Mouse (Mus musculus): ENCODE measurements around the gene Btbd9. TPM values are rescaled to one million over a fixed set of nuclear protein-coding genes. Genes with fewer than 3 reads are reported as not detected.
"Not testable (repeated sequence)": the region's sequence is repeated elsewhere in the genome, so short reads cannot be mapped to it uniquely, and the experiment has no call there.

Btbd9 gene
- polyA plus RNA-seq, 1 experiment from 2014 or later: 51.9 TPM

- DNase-seq (ENCODE audit: low spot score): no peak
These were observed 60.9 kb downstream of the Btbd9 start for GRCm38 (mm10) chr17:30515401-30515800.

- no peak for DNase-seq (ENCODE audit: low spot score)
These were observed 63.3 kb downstream of the Btbd9 start for GRCm38 (mm10) chr17:30513034-30513433.

- DNase-seq (ENCODE audit: low spot score): no peak
These were observed 63.8 kb downstream of the Btbd9 start for GRCm38 (mm10) chr17:30512531-30512930.

GRCm38 (mm10) chr17:30512007-30512406, 64.3 kb downstream of the Btbd9 start:
- DNase-seq (ENCODE audit: low spot score): no peak

- DNase-seq (ENCODE audit: low spot score): no peak
These were observed 64.9 kb downstream of the Btbd9 start for GRCm38 (mm10) chr17:30511399-30511798.

GRCm38 (mm10) chr17:30510171-30510570, 66.1 kb downstream of the Btbd9 start:
- DNase-seq (ENCODE audit: low spot score): no peak

- DNase-seq (ENCODE audit: low spot score): no peak
These were observed 66.6 kb downstream of the Btbd9 start for GRCm38 (mm10) chr17:30509646-30510045.

- DNase-seq (ENCODE audit: low spot score): no peak
These were observed 68.4 kb downstream of the Btbd9 start for GRCm38 (mm10) chr17:30507636-30508576.

GRCm38 (mm10) chr17:30506916-30507315, 69.4 kb downstream of the Btbd9 start:
- DNase-seq (ENCODE audit: low spot score): no peak

- not testable (repeated sequence) for DNase-seq (ENCODE audit: low spot score)
These were observed 76.7 kb downstream of the Btbd9 start for GRCm38 (mm10) chr17:30499541-30499940.

- DNase-seq (ENCODE audit: low spot score): no peak
These were observed 77.5 kb downstream of the Btbd9 start for GRCm38 (mm10) chr17:30498779-30499178.

- no peak for DNase-seq (ENCODE audit: low spot score)
These were observed 77.9 kb downstream of the Btbd9 start for GRCm38 (mm10) chr17:30498376-30498719.

- DNase-seq (ENCODE audit: low spot score): no peak
These were observed 78.5 kb downstream of the Btbd9 start for GRCm38 (mm10) chr17:30497525-30498375.

- no peak for DNase-seq (ENCODE audit: low spot score)
These were observed 80.7 kb downstream of the Btbd9 start for GRCm38 (mm10) chr17:30495567-30495966.

- DNase-seq (ENCODE audit: low spot score): no peak
These were observed 81.1 kb downstream of the Btbd9 start for GRCm38 (mm10) chr17:30495154-30495553.

- DNase-seq (ENCODE audit: low spot score): no peak
These were observed 82.8 kb downstream of the Btbd9 start for GRCm38 (mm10) chr17:30493481-30493880.

- no peak for DNase-seq (ENCODE audit: low spot score)
These were observed 84.1 kb downstream of the Btbd9 start for GRCm38 (mm10) chr17:30492191-30492590.

- no peak for DNase-seq (ENCODE audit: low spot score)
These were observed 84.7 kb downstream of the Btbd9 start for GRCm38 (mm10) chr17:30491601-30492000.

GRCm38 (mm10) chr17:30490601-30491000, 85.7 kb downstream of the Btbd9 start:
- no peak for DNase-seq (ENCODE audit: low spot score)

GRCm38 (mm10) chr17:30490086-30490485, 86.2 kb downstream of the Btbd9 start:
- no peak for DNase-seq (ENCODE audit: low spot score)

GRCm38 (mm10) chr17:30489629-30490028, 86.7 kb downstream of the Btbd9 start:
- no peak for DNase-seq (ENCODE audit: low spot score)

- no peak for DNase-seq (ENCODE audit: low spot score)
These were observed 88.6 kb downstream of the Btbd9 start for GRCm38 (mm10) chr17:30487695-30488094.
